Mouse (Mus musculus) thymus, postnatal 4 days (tissue): ENCODE measurements around the gene Dhdds.
A peak's percentile ranks its signal among the peaks of the same experiment; 100 is the strongest.

Experiments used
- DNase-seq: peaks from one replicate; pipeline ENCODE4 v3.0.0; 2021

Dhdds gene

GRCm38 (mm10) chr4:134000466-134001438 is at the start of gene Dhdds:
Gene Dhdds, minus strand, starts transcription at chr4:134000918.
- DNase-seq: peak; percentile 97

GRCm38 (mm10) chr4:134047648-134048047 is 46.9 kb upstream of the Dhdds start:
- no peak for DNase-seq

- DNase-seq: peak; percentile 50
Measured at GRCm38 (mm10) chr4:134043041-134043440, 42.3 kb upstream of the Dhdds start.

GRCm38 (mm10) chr4:134041317-134042123 is 40.8 kb upstream of the Dhdds start:
- peak; percentile 30 for DNase-seq

GRCm38 (mm10) chr4:134035953-134036352 is 35.2 kb upstream of the Dhdds start:
- peak; percentile 93 for DNase-seq

GRCm38 (mm10) chr4:134025802-134026201 is 25.1 kb upstream of the Dhdds start:
- no peak for DNase-seq

- DNase-seq: peak; percentile 77
Measured at GRCm38 (mm10) chr4:134020621-134021020, 19.9 kb upstream of the Dhdds start.

- DNase-seq: no peak
Measured at GRCm38 (mm10) chr4:134019641-134020351, 19.1 kb upstream of the Dhdds start.

- no peak for DNase-seq
Measured at GRCm38 (mm10) chr4:134019210-134019609, 18.5 kb upstream of the Dhdds start.

GRCm38 (mm10) chr4:134018779-134019145 is 18.0 kb upstream of the Dhdds start, which contains the start of gene Lin28a:
Gene Lin28a, minus strand, starts transcription at chr4:134018841.
- DNase-seq: no peak

- peak; percentile 35 for DNase-seq
Measured at GRCm38 (mm10) chr4:134018038-134018778, 17.5 kb upstream of the Dhdds start.

GRCm38 (mm10) chr4:134017201-134017865 is 16.6 kb upstream of the Dhdds start:
- no peak for DNase-seq

- DNase-seq: no peak
Measured at GRCm38 (mm10) chr4:134016767-134017166, 16.0 kb upstream of the Dhdds start.

- no peak for DNase-seq
Measured at GRCm38 (mm10) chr4:134016208-134016607, 15.5 kb upstream of the Dhdds start.

- DNase-seq: peak; percentile 69
Measured at GRCm38 (mm10) chr4:134012858-134013528, 12.3 kb upstream of the Dhdds start.

GRCm38 (mm10) chr4:134011450-134012414 is 11.0 kb upstream of the Dhdds start:
- DNase-seq: no peak

GRCm38 (mm10) chr4:134009709-134010108 is 9.0 kb upstream of the Dhdds start:
- DNase-seq: no peak

- DNase-seq: no peak
Measured at GRCm38 (mm10) chr4:134006845-134007244, 6.1 kb upstream of the Dhdds start.

GRCm38 (mm10) chr4:134005581-134006358 is 5.1 kb upstream of the Dhdds start:
- no peak for DNase-seq
